Mouse (Mus musculus) c-Kit-positive CD71-positive TER-119-positive erythroid progenitor cells, embryonic 14.5 days (primary cell): ENCODE data around the gene Aptx.

ENCODE experiments used
- DNase-seq: peaks from one replicate; pipeline ENCODE4 v3.0.0-alpha.2; 2013; ENCODE audit warnings: low spot score

The Aptx gene

GRCm38 (mm10) chr4:40702797-40703709 lies at the start of gene Aptx:
Aptx (minus strand) TSS chr4:40703194.
- DNase-seq = peak; percentile 94

- DNase-seq = no peak
These were observed 32.4 kb upstream of the Aptx start for GRCm38 (mm10) chr4:40735351-40735750.

- no peak for DNase-seq
These were observed 28.3 kb upstream of the Aptx start for GRCm38 (mm10) chr4:40731262-40731661.

GRCm38 (mm10) chr4:40727247-40727646 lies 24.3 kb upstream of the Aptx start:
- DNase-seq = no peak

- no peak for DNase-seq
These were observed 22.6 kb upstream of the Aptx start for GRCm38 (mm10) chr4:40725554-40725953.

GRCm38 (mm10) chr4:40725141-40725540 lies 22.1 kb upstream of the Aptx start:
- DNase-seq = no peak

- DNase-seq = peak; percentile 71
These were observed 19.9 kb upstream of the Aptx start for GRCm38 (mm10) chr4:40722687-40723460.

- DNase-seq = peak; percentile 95
These were observed 19.1 kb upstream of the Aptx start, which contains the start of gene Dnaja1 for GRCm38 (mm10) chr4:40722011-40722666. Dnaja1 (plus strand) TSS chr4:40722150.

GRCm38 (mm10) chr4:40720910-40721309 lies 17.9 kb upstream of the Aptx start:
- no peak for DNase-seq

GRCm38 (mm10) chr4:40717141-40717540 lies 14.1 kb upstream of the Aptx start:
- DNase-seq = no peak

GRCm38 (mm10) chr4:40703710-40704275 lies 799 bp upstream of the Aptx start:
- DNase-seq = no peak

GRCm38 (mm10) chr4:40701796-40702195 lies 1.2 kb downstream of the Aptx start:
- DNase-seq = no peak

- no peak for DNase-seq
These were observed 2.8 kb downstream of the Aptx start for GRCm38 (mm10) chr4:40700216-40700615.

- DNase-seq = no peak
These were observed 5.9 kb downstream of the Aptx start for GRCm38 (mm10) chr4:40697059-40697458.

- DNase-seq = no peak
These were observed 11.9 kb downstream of the Aptx start for GRCm38 (mm10) chr4:40691100-40691499.

- no peak for DNase-seq
These were observed 19.7 kb downstream of the Aptx start for GRCm38 (mm10) chr4:40683306-40683705.

GRCm38 (mm10) chr4:40682359-40682758 lies 20.6 kb downstream of the Aptx start:
- no peak for DNase-seq

GRCm38 (mm10) chr4:40681908-40682307 lies 21.1 kb downstream of the Aptx start:
- peak; percentile 47 for DNase-seq

- peak; percentile 56 for DNase-seq
These were observed 22.6 kb downstream of the Aptx start for GRCm38 (mm10) chr4:40680250-40680860.

- DNase-seq = no peak
These were observed 25.9 kb downstream of the Aptx start for GRCm38 (mm10) chr4:40677132-40677531.

GRCm38 (mm10) chr4:40676338-40676737 lies 26.7 kb downstream of the Aptx start:
- DNase-seq = no peak

GRCm38 (mm10) chr4:40673526-40673925 lies 29.5 kb downstream of the Aptx start:
- no peak for DNase-seq
